Mouse (Mus musculus) heart, embryonic 10.5 days (tissue): ENCODE results near the gene Ankrd44. TPM values are rescaled to one million over a fixed set of nuclear protein-coding genes. Genes with fewer than 3 reads are reported as not detected.
A peak's percentile ranks its signal among the peaks of the same experiment; 100 is the strongest.

Experiments used
- DNase-seq: peaks from one replicate; pipeline ENCODE4 v3.0.0-alpha.2; 2017; ENCODE audit warnings: low spot score
- H3K27ac ChIP-seq: fragments of 300-500 bp; sonication (generic); 2 replicates; pipeline ENCODE4 v1.5.1; 2016; ENCODE audit warnings: mild to moderate bottlenecking
- H3K27me3 ChIP-seq: fragments of 300-500 bp; sonication (generic); 2 replicates; pipeline ENCODE4 v1.6.1; 2016; ENCODE audit warnings: mild to moderate bottlenecking; ENCODE audit not compliant: poor library complexity, insufficient read depth, severe bottlenecking
- H3K36me3 ChIP-seq: fragments of 300-500 bp; sonication (generic); 2 replicates; pipeline ENCODE4 v1.6.1; 2016; ENCODE audit warnings: mild to moderate bottlenecking, moderate library complexity
- H3K4me1 ChIP-seq: fragments of 300-500 bp; sonication (generic); 2 replicates; pipeline ENCODE4 v1.6.1; 2016; ENCODE audit warnings: mild to moderate bottlenecking
- H3K4me3 ChIP-seq: fragments of 300-500 bp; sonication (generic); 2 replicates; pipeline ENCODE4 v1.5.1; 2016; ENCODE audit warnings: mild to moderate bottlenecking, moderate library complexity
- H3K9me3 ChIP-seq: fragments of 300-500 bp; sonication (generic); 2 replicates; pipeline ENCODE4 v1.6.1; 2016; ENCODE audit warnings: mild to moderate bottlenecking, moderate library complexity
- WGBS: fragments of 180-500 bp; shearing (Covaris S2); methylation state at CpG from one replicate; pipeline ENCODE4 v1.1.7; 2016; 5-methylcytosine and 5-hydroxymethylcytosine counted together
- polyA plus RNA-seq: library from polyadenylated mRNA; unstranded; fragments of >200 nt; fragmentation: Nextera tagmentation; extraction: Ambion mirVana; gene quantifications from 2 replicates; pipeline ENCODE4 v1.2.1, GENCODE M21; 2016

Gene Ankrd44
- polyA plus RNA-seq, 1 experiment from 2014 or later, result 10.9 TPM

- Histone ChIP-seq H3K4me3 (no peak overlapping the region), H3K27ac (no peak overlapping the region), H3K27me3 (no peaks in the 10 kb centered on the region), H3K9me3 (no peaks in the 10 kb centered on the region), H3K36me3 (0 out of 2 replicates have a peak, but pooled peaks cover 9% of the 10 kb centered on the region), H3K4me1 (peaks cover 4% of the 10 kb centered on the region)
- no peak for DNase-seq
- 84% methylated on average over 5 of the region's 5 CpGs for WGBS
These were observed 153.3 kb downstream of the Ankrd44 start for GRCm38 (mm10) chr1:54772843-54773242.

- H3K36me3 ChIP-seq, result 0 out of 2 replicates have a peak, but pooled peaks cover 14% of the 10 kb centered on the region
- 74% methylated on average over 3 of the region's 3 CpGs for WGBS
- no peaks in the 10 kb centered on the region for H3K9me3 ChIP-seq
- H3K4me3 ChIP-seq, result no peak overlapping the region
- no peaks in the 10 kb centered on the region for H3K4me1 ChIP-seq
- DNase-seq, result no peak
- no peaks in the 10 kb centered on the region for H3K27me3 ChIP-seq
- no peak overlapping the region for H3K27ac ChIP-seq
These were observed 154.7 kb downstream of the Ankrd44 start for GRCm38 (mm10) chr1:54771471-54771870.

- Histone ChIP-seq H3K27ac (no peak overlapping the region), H3K9me3 (no peaks in the 10 kb centered on the region), H3K4me1 (no peaks in the 10 kb centered on the region), H3K27me3 (no peaks in the 10 kb centered on the region), H3K4me3 (no peak overlapping the region), H3K36me3 (0 out of 2 replicates have a peak, but pooled peaks cover 17% of the 10 kb centered on the region)
- DNase-seq, result no peak
- 80% methylated on average over 3 of the region's 3 CpGs for WGBS
These were observed 159.0 kb downstream of the Ankrd44 start for GRCm38 (mm10) chr1:54767221-54767620.

GRCm38 (mm10) chr1:54765632-54766238, 160.5 kb downstream of the Ankrd44 start:
- Histone ChIP-seq H3K9me3 (no peaks in the 10 kb centered on the region), H3K4me1 (no peaks in the 10 kb centered on the region), H3K27me3 (no peaks in the 10 kb centered on the region), H3K27ac (no peak overlapping the region), H3K4me3 (no peak overlapping the region), H3K36me3 (0 out of 2 replicates have a peak, but pooled peaks cover 19% of the 10 kb centered on the region)
- WGBS, result 70% methylated on average over 2 of the region's 2 CpGs
- DNase-seq, result no peak

- H3K9me3 ChIP-seq, result no peaks in the 10 kb centered on the region
- no peak overlapping the region for H3K27ac ChIP-seq
- no peak for DNase-seq
- no peaks in the 10 kb centered on the region for H3K27me3 ChIP-seq
- 80% methylated on average over 10 of the region's 10 CpGs for WGBS
- no peak overlapping the region for H3K4me3 ChIP-seq
- 0 out of 2 replicates have a peak, but pooled peaks cover 14% of the 10 kb centered on the region for H3K36me3 ChIP-seq
- peaks cover under 1% of the 10 kb centered on the region; the same call in 1 of the 2 replicates for H3K4me1 ChIP-seq
These were observed 163.9 kb downstream of the Ankrd44 start for GRCm38 (mm10) chr1:54762216-54762807.

GRCm38 (mm10) chr1:54759841-54760240, 166.3 kb downstream of the Ankrd44 start:
- Histone ChIP-seq H3K27me3 (no peaks in the 10 kb centered on the region), H3K9me3 (no peaks in the 10 kb centered on the region), H3K27ac (no peak overlapping the region), H3K4me1 (peaks cover 3% of the 10 kb centered on the region; the same call in 1 of the 2 replicates), H3K4me3 (no peak overlapping the region), H3K36me3 (0 out of 2 replicates have a peak, but pooled peaks cover 7% of the 10 kb centered on the region)
- no peak for DNase-seq

GRCm38 (mm10) chr1:54757291-54757690, 168.9 kb downstream of the Ankrd44 start:
- WGBS, result 67% methylated on average over 3 of the region's 3 CpGs
- Histone ChIP-seq H3K9me3 (no peaks in the 10 kb centered on the region), H3K27me3 (no peaks in the 10 kb centered on the region), H3K4me1 (peaks cover 8% of the 10 kb centered on the region), H3K36me3 (0 out of 2 replicates have a peak, but pooled peaks cover 11% of the 10 kb centered on the region), H3K4me3 (no peak overlapping the region), H3K27ac (no peak overlapping the region)
- DNase-seq, result no peak

GRCm38 (mm10) chr1:54755690-54756365, 170.4 kb downstream of the Ankrd44 start:
- no peak overlapping the region for H3K4me3 ChIP-seq
- H3K9me3 ChIP-seq, result no peaks in the 10 kb centered on the region
- no peaks in the 10 kb centered on the region for H3K27me3 ChIP-seq
- H3K36me3 ChIP-seq, result 0 out of 2 replicates have a peak, but pooled peaks cover 3% of the 10 kb centered on the region
- 77% methylated on average over 8 of the region's 8 CpGs for WGBS
- no peak for DNase-seq
- H3K27ac ChIP-seq, result no peak overlapping the region
- H3K4me1 ChIP-seq, result peaks cover 17% of the 10 kb centered on the region

- WGBS, result 18% methylated on average over 1 of the region's 1 CpGs
- DNase-seq, result peak; percentile 85
These were observed 176.2 kb downstream of the Ankrd44 start for GRCm38 (mm10) chr1:54749961-54750360.

GRCm38 (mm10) chr1:54749516-54749915, 176.7 kb downstream of the Ankrd44 start:
- 36% methylated on average over 3 of the region's 3 CpGs for WGBS
- Histone ChIP-seq H3K36me3 (0 out of 2 replicates have a peak, but pooled peaks cover 3% of the 10 kb centered on the region), H3K9me3 (no peaks in the 10 kb centered on the region), H3K4me1 (peaks cover 43% of the 10 kb centered on the region), H3K27me3 (no peaks in the 10 kb centered on the region), H3K27ac (peak overlapping the region; percentile 83), H3K4me3 (no peak overlapping the region)
- DNase-seq, result no peak

More at GRCm38 (mm10) chr1:54749961-54750360, 176.2 kb downstream of the Ankrd44 start:
- Histone ChIP-seq H3K27ac (peak overlapping the region; percentile 83), H3K27me3 (no peaks in the 10 kb centered on the region), H3K36me3 (0 out of 2 replicates have a peak, but pooled peaks cover 3% of the 10 kb centered on the region), H3K9me3 (no peaks in the 10 kb centered on the region), H3K4me3 (no peak overlapping the region), H3K4me1 (peaks cover 43% of the 10 kb centered on the region)

- DNase-seq, result no peak
- Histone ChIP-seq H3K4me1 (peaks cover 43% of the 10 kb centered on the region), H3K4me3 (no peak overlapping the region), H3K9me3 (no peaks in the 10 kb centered on the region), H3K27me3 (no peaks in the 10 kb centered on the region), H3K36me3 (no peaks in the 10 kb centered on the region), H3K27ac (no peak overlapping the region)
- WGBS, result 34% methylated on average over 8 of the region's 8 CpGs
These were observed 178.3 kb downstream of the Ankrd44 start for GRCm38 (mm10) chr1:54747785-54748420.

- no peak overlapping the region for H3K4me3 ChIP-seq
- no peak for DNase-seq
- no peaks in the 10 kb centered on the region for H3K36me3 ChIP-seq
- H3K27me3 ChIP-seq, result no peaks in the 10 kb centered on the region
- H3K4me1 ChIP-seq, result peaks cover 36% of the 10 kb centered on the region
- H3K9me3 ChIP-seq, result no peaks in the 10 kb centered on the region
- no peak overlapping the region for H3K27ac ChIP-seq
These were observed 180.5 kb downstream of the Ankrd44 start for GRCm38 (mm10) chr1:54745666-54746065.

- 87% methylated on average over 5 of the region's 5 CpGs for WGBS
- DNase-seq, result no peak
- no peak overlapping the region for H3K27ac ChIP-seq
- H3K4me1 ChIP-seq, result peaks cover 22% of the 10 kb centered on the region
- no peaks in the 10 kb centered on the region for H3K9me3 ChIP-seq
- H3K36me3 ChIP-seq, result no peaks in the 10 kb centered on the region
- H3K27me3 ChIP-seq, result no peaks in the 10 kb centered on the region
- H3K4me3 ChIP-seq, result no peak overlapping the region
These were observed 182.0 kb downstream of the Ankrd44 start for GRCm38 (mm10) chr1:54744171-54744570.
